Mouse (Mus musculus) heart, adult 2 months (tissue): Measurements from ENCODE around the gene Pbld1.

ENCODE experiments used
- CTCF ChIP-seq: fragments of 200-600 bp; IDR thresholded peaks from 2 replicates; pipeline ENCODE4 v1.8.1; 2022; ENCODE audit warnings: antibody characterized with exemption, mild to moderate bottlenecking, moderate library complexity
- EP300 ChIP-seq: fragments of 200-500 bp; IDR thresholded peaks from 2 replicates; pipeline ENCODE4 v1.6.1; 2011; ENCODE audit warnings: low read depth, low read length, control low read depth; ENCODE audit not compliant: insufficient read depth
- POLR2A ChIP-seq: fragments of 200-500 bp; IDR thresholded peaks from 2 replicates; pipeline ENCODE4 v1.6.1; 2011; ENCODE audit warnings: mild to moderate bottlenecking, low read depth, low read length, control low read depth; ENCODE audit not compliant: insufficient read depth

DNA sequence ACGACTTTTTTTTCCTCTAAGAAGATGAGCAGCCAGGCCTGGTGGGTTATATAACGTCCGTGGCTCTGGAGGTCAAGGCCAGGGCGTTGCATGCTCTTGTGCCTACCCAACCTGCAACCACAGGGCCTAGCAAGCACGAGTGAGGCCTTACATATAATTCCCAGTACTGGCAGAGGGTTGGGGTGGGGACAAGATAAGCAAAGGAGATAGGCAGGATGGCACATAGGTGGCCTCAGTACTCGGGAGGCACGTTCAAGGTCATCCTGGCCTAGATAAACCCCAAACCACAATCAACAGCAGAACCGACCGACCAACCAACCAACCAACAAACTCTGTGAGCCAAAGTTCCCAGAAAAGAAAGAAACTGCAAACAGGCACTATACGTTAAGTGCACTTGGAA, 26.3 kb downstream of the Pbld1 start:
- TF ChIP-seq CTCF (no peak), EP300 (no peak), POLR2A (no peak)
